Mouse (Mus musculus) lung, postnatal 0 days (tissue): ENCODE data around the gene Snrpf.

Experiments used
- CTCF ChIP-seq: IDR thresholded peaks from 2 replicates; pipeline ENCODE4 v1.5.1; 2016; ENCODE audit warnings: antibody characterized with exemption, mild to moderate bottlenecking
- EP300 ChIP-seq: IDR thresholded peaks from 2 replicates; pipeline ENCODE4 v1.6.1; 2016; ENCODE audit warnings: antibody characterized with exemption, mild to moderate bottlenecking, control low read depth

DNA sequence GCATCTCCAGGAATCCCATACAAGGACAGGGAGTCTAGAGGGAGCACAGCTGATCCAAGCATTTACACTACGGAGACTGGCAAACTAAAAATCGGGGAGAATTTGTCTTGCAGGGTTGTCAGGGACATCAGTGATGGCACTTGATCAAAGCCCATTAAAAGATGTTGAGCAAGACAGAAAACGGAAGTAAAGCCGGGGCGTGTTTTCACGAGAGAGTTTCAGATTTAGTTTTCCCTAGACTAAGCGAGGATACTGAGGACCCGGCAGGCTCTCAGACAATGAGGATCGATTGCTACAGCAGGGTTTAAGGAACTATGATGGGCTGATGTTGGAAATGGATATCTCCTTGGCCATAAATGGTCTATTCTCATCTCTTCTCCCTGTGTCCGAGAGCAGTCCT lies 22.4 kb downstream of the Snrpf start:
- no peak for TF ChIP-seq CTCF
- TF ChIP-seq EP300: no peak
